Mouse (Mus musculus): Measurements from ENCODE around the gene Cdh3.

DNA sequence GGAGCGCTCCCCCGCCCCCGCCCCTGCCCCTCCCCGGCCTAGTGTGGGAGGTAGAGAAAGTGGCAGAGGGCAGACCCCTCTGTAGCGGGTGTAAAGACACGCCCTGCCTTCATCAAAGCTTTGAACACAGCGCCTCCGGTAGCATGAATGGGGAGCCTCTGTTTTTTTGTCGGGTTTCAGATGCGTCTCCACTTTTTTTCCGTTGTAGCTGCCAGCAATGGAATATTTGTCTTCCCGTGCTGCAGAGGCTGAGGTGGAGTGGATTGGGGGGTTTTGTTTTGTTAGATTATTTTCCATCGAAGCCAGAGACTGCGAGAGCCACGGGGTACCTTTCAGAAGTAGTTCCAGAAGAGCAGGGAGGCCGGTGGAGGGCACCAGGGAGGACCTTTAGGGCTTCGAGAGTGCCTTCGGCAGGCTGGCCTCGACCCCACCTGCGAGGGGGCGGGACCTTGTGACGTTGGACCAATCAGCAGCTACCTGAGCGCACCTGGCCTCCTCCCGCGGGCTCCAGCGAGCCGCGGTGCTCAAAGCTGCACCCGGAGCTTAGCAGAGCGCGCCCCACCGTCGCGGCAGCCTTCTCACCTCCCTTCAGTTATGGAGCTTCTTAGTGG is at the start of gene Cdh3:
- TF ChIP-seq CTCF (IDR thresholded peaks at IDR 0.05; ENCODE audit: low read depth) = no peak
- TF ChIP-seq EP300 (IDR thresholded peaks at IDR 0.05; ENCODE audit: low read depth) = no peak
